In the genomic region with DNA sequence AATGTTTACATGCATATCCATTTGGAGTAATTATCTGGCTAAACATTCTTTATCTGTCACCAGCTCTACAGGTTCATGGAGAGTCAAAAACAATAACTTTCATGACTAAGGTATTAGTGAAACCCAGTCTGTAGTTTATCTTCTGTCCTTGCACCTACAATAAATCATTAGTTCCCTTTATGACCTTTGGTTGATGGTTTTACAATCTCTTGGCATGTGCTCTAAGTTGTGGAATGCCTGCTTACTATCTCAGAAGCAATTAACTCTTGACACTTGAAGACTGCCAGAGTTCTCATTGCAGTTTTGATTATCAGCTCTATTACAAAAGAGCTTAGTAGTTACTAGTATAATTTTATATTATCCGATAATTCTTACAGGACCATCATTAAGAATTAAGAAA, we compare ENCODE assay signal across 28 mouse cellular contexts. TPM values are rescaled to one million over a fixed set of nuclear protein-coding genes. Genes with fewer than 3 reads are reported as not detected.
DNase-seq lines count a peak whose midpoint lies in the region; ATAC-seq and TF ChIP-seq lines count a peak whose summit lies in the region.
"Had no signal": no experiment of that assay in that cellular context is flagged by ENCODE, and none has a peak within 500 bp of the region (broad histone marks: within the 10 kb centered on the region; RNA-seq: fewer than 3 reads in every experiment).

No protein-coding gene starts in this region.

- H3K9ac ChIP-seq in kidney, postnatal 0 days (ENCODE audit: low read depth, low read length): no peak overlapping the region
- H3K9ac ChIP-seq in intestine, embryonic 16.5 days (ENCODE audit: low read depth, low read length): no peak overlapping the region
- H3K9ac ChIP-seq: embryonic facial prominence, embryonic 12.5 days; embryonic facial prominence, embryonic 15.5 days; heart, embryonic 13.5 days; hindbrain, embryonic 14.5 days had no signal

- H3K4me2 ChIP-seq in kidney, postnatal 0 days (ENCODE audit: low read length): no peak overlapping the region
- H3K4me2 ChIP-seq in intestine, embryonic 16.5 days (ENCODE audit: low read depth, low read length): no peak overlapping the region
- H3K4me2 ChIP-seq: embryonic facial prominence, embryonic 12.5 days; embryonic facial prominence, embryonic 15.5 days; heart, embryonic 13.5 days; hindbrain, embryonic 14.5 days had no signal

- H3K27me3 ChIP-seq in kidney, postnatal 0 days (ENCODE audit: insufficient read depth, low read length): no peaks in the 10 kb centered on the region
- H3K27me3 ChIP-seq in intestine, embryonic 16.5 days (replicated peaks; ENCODE audit: control insufficient read depth, insufficient read depth, low read length): no peaks in the 10 kb centered on the region
- H3K27me3 ChIP-seq: embryonic facial prominence, embryonic 12.5 days; embryonic facial prominence, embryonic 15.5 days had no signal

- H3K4me1 ChIP-seq in kidney, postnatal 0 days (replicated peaks; ENCODE audit: insufficient read depth, low read length): no peaks in the 10 kb centered on the region
- H3K4me1 ChIP-seq in intestine, embryonic 16.5 days (ENCODE audit: control insufficient read depth, insufficient read depth, low read length): peaks cover 5% of the 10 kb centered on the region; the same call in 1 of the 2 replicates
- H3K4me1 ChIP-seq: embryonic facial prominence, embryonic 15.5 days; heart, embryonic 10.5 days had no signal

- H3K36me3 ChIP-seq in kidney, postnatal 0 days (ENCODE audit: insufficient read depth, low read length): no peaks in the 10 kb centered on the region
- H3K36me3 ChIP-seq in intestine, embryonic 16.5 days (ENCODE audit: control insufficient read depth, insufficient read depth, low read length): no peaks in the 10 kb centered on the region
- H3K36me3 ChIP-seq: embryonic facial prominence, embryonic 12.5 days; embryonic facial prominence, embryonic 15.5 days; heart, embryonic 10.5 days; heart, embryonic 13.5 days had no signal

- peak; percentile 43 for DNase-seq in embryo, embryonic 10 days (ENCODE audit: low spot score)
- no peak for DNase-seq in embryo, embryonic 9.5 days (ENCODE audit: extremely low spot score)
- peak; percentile 44 for DNase-seq in kidney, postnatal 0 days (ENCODE audit: low spot score)
- no peak for DNase-seq in kidney, postnatal 36 days
- no peak for DNase-seq in cerebellum, adult 11-12 months
- no peak for DNase-seq in lung, postnatal 14 days
- DNase-seq: adrenal gland, adult 8-10 months; adrenal gland, postnatal 25 days; cerebellum, adult 18-20 months; cerebellum, adult 9-10 months; cerebellum, postnatal 14 days; gastrocnemius, postnatal 10 days; gastrocnemius, postnatal 36 days; heart, adult 2 months; heart, postnatal 14 days; heart, postnatal 4 days had no signal

- 48% methylated on average over 1 of the region's 1 CpGs for WGBS in kidney, postnatal 0 days
- 32% methylated on average over 1 of the region's 1 CpGs for WGBS in intestine, embryonic 16.5 days

- TF ChIP-seq CTCF in kidney, postnatal 0 days (IDR thresholded peaks at IDR 0.05; ENCODE audit: low read depth): no peak

- no peak for ATAC-seq in kidney, postnatal 0 days (replicated peaks; ENCODE audit: low FRiP score, low read depth)
- peak; percentile 91 for ATAC-seq in intestine, embryonic 16.5 days
- ATAC-seq: activated CD4-positive, CD25-positive, alpha-beta regulatory T cell, adult 4 months; forebrain, embryonic 14.5 days; hindbrain, postnatal 0 days had no signal

- H3K9me3 ChIP-seq in kidney, postnatal 0 days (replicated peaks; ENCODE audit: low read length): no peaks in the 10 kb centered on the region
- no peaks in the 10 kb centered on the region for H3K9me3 ChIP-seq in intestine, embryonic 16.5 days (ENCODE audit: control insufficient read depth, low read length)
- H3K9me3 ChIP-seq: embryonic facial prominence, embryonic 12.5 days; embryonic facial prominence, embryonic 15.5 days; heart, embryonic 10.5 days; heart, embryonic 13.5 days had no signal

- H3K4me3 ChIP-seq in kidney, postnatal 0 days (replicated peaks; ENCODE audit: low read depth, low read length): no peak overlapping the region
- no peak overlapping the region for H3K4me3 ChIP-seq in intestine, embryonic 16.5 days (ENCODE audit: low read length)
- H3K4me3 ChIP-seq: embryonic facial prominence, embryonic 12.5 days; embryonic facial prominence, embryonic 15.5 days; heart, adult 2 months; heart, embryonic 10.5 days; heart, embryonic 13.5 days had no signal

- no peak overlapping the region for H3K27ac ChIP-seq in kidney, postnatal 0 days
- H3K27ac ChIP-seq in intestine, embryonic 16.5 days (ENCODE audit: low read length): no peak overlapping the region
- H3K27ac ChIP-seq: embryonic facial prominence, embryonic 12.5 days; embryonic facial prominence, embryonic 15.5 days; heart, adult 2 months; heart, embryonic 10.5 days; heart, embryonic 13.5 days; hindbrain, embryonic 14.5 days; hindbrain, postnatal 0 days had no signal

RNA-seq across cellular contexts. Expression of gene Pnlip, which starts 36.6 kb away (rescaled TPM):
- not detected in 2 replicates for polyA plus RNA-seq in kidney, postnatal 0 days (2015; fragmentation: Nextera tagmentation; extraction: Ambion mirVana)
- 0.36 and 0.37 TPM in 2 replicates for polyA plus RNA-seq in intestine, embryonic 16.5 days (2015; fragmentation: Nextera tagmentation; extraction: Ambion mirVana)
- polyA plus RNA-seq: activated CD4-positive, CD25-positive, alpha-beta regulatory T cell, adult 4 months; embryonic facial prominence, embryonic 12.5 days; embryonic facial prominence, embryonic 15.5 days; forebrain, embryonic 11.5 days; heart, adult 2 months; heart, embryonic 10.5 days; heart, embryonic 13.5 days; heart, embryonic 16.5 days had no signal

RNA-seq across cellular contexts. Expression of gene Pnliprp1, which starts 39.8 kb away (rescaled TPM):
- not detected in 2 replicates for polyA plus RNA-seq in kidney, postnatal 0 days (2015; fragmentation: Nextera tagmentation; extraction: Ambion mirVana)
- 2,358 and 2,787 TPM in 2 replicates for polyA plus RNA-seq in intestine, embryonic 16.5 days (2015; fragmentation: Nextera tagmentation; extraction: Ambion mirVana)
- polyA plus RNA-seq: activated CD4-positive, CD25-positive, alpha-beta regulatory T cell, adult 4 months; forebrain, embryonic 11.5 days; hindbrain, embryonic 11.5 days; hindbrain, embryonic 14.5 days; hindbrain, postnatal 0 days had no signal

Comparison
In these comparisons a context has a peak if more than half of its experiments do, and no peak if none do; other contexts are left out.
1. DNase-seq: peak in embryo, embryonic 10 days (single experiment) and kidney, postnatal 0 days (single experiment); none in embryo, embryonic 9.5 days (single experiment), kidney, postnatal 36 days (0 of 2), cerebellum, adult 11-12 months (single experiment) and lung, postnatal 14 days (single experiment).
2. RNA of gene Pnliprp1, which starts 39.8 kb away (polyA plus RNA-seq): 2,358 to 2,787 TPM in intestine, embryonic 16.5 days; not detected in kidney, postnatal 0 days; every median in the first group is over 1,000 times any median in the second.